Mouse (Mus musculus): Measurements from ENCODE around the gene Lrch3. TPM values are rescaled to one million over a fixed set of nuclear protein-coding genes. Genes with fewer than 3 reads are reported as not detected.
"Not testable (repeated sequence)": the region's sequence is repeated elsewhere in the genome, so short reads cannot be mapped to it uniquely, and the experiment has no call there.

Lrch3 gene
- total RNA-seq, 2 experiments from 2014 or later = 37.7 to 39.3 TPM

GRCm38 (mm10) chr16:33036006-33036405 lies 122.1 kb downstream of the Lrch3 start:
- intact Hi-C loops (cut with DNase I) = no loop called here
- TF ChIP-seq CTCF (IDR thresholded peaks at IDR 0.05) = no peak
- DNase-seq (ENCODE audit: extremely low spot score in 1 of 2, low spot score in 2 of 2) = no peak
- Histone ChIP-seq H3K4me3 (no peak overlapping the region), H3K27ac (no peak overlapping the region)

- no peak for DNase-seq (ENCODE audit: extremely low spot score in 1 of 2, low spot score in 2 of 2)
- TF ChIP-seq CTCF (IDR thresholded peaks at IDR 0.05) = no peak
- Histone ChIP-seq H3K27ac (no peak overlapping the region), H3K4me3 (no peak overlapping the region)
- intact Hi-C loops (cut with DNase I) = loop anchor here (5.0 kb wide), 1 partner anchor 230 kb away; the partner anchor contains the start of gene Smbd1
Measured at GRCm38 (mm10) chr16:33042682-33043081, 128.8 kb downstream of the Lrch3 start.

DNA sequence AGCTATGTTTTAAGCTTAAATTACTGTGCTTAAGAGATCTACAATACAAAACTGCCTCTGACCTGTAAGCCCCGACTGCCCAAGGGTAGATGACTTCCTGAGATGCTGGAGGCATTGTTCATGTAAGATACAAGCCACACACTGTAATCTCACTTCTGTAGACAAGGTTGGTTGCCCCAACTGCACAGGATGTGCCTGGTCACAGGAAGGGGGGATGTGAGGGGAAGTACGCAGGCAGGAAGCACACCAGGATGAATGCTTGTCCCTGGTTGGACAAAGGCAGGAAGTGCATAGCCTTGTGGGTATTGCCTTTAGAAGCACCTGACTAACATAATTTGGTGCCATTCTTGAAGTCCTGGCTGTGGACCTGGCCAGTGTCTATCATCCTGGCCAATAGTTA lies 129.4 kb downstream of the Lrch3 start:
- DNase-seq (ENCODE audit: extremely low spot score in 1 of 2, low spot score in 2 of 2) = no peak
- no peak for TF ChIP-seq CTCF (IDR thresholded peaks at IDR 0.05)
- Histone ChIP-seq H3K4me3 (no peak overlapping the region), H3K27ac (no peak overlapping the region)
- intact Hi-C loops (cut with DNase I) = loop anchor here (5.0 kb wide), 1 partner anchor 231 kb away; the partner anchor contains the start of gene Smbd1

DNA sequence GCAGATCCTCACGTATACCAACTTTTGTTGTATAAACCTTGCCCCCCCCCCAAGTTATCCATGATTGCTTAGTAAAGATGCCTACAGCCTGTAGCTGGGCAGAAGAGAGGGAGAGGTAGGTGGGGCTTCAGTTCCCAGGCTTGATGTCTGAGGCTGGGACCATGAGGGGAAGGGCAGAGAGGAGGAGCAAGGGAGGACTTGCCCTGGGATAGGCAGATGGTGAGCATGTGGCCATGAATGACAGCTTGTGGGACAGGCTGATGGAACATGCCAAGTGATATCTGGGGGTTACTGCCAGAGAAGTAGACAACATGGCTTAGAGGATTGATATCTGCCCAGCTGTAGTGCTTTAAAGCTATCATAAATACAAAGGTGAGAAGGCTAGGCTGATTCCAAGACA lies 134.1 kb downstream of the Lrch3 start:
- intact Hi-C loops (cut with DNase I) = no loop called here
- no peak for TF ChIP-seq CTCF (IDR thresholded peaks at IDR 0.05)
- Histone ChIP-seq H3K4me3 (no peak overlapping the region), H3K27ac (no peak overlapping the region)
- no peak for DNase-seq (ENCODE audit: extremely low spot score in 1 of 2, low spot score in 2 of 2)

GRCm38 (mm10) chr16:33048686-33049085 lies 134.8 kb downstream of the Lrch3 start:
- intact Hi-C loops (cut with DNase I) = no loop called here
- TF ChIP-seq CTCF (IDR thresholded peaks at IDR 0.05) = no peak
- no peak for DNase-seq (ENCODE audit: extremely low spot score in 1 of 2, low spot score in 2 of 2)

DNA sequence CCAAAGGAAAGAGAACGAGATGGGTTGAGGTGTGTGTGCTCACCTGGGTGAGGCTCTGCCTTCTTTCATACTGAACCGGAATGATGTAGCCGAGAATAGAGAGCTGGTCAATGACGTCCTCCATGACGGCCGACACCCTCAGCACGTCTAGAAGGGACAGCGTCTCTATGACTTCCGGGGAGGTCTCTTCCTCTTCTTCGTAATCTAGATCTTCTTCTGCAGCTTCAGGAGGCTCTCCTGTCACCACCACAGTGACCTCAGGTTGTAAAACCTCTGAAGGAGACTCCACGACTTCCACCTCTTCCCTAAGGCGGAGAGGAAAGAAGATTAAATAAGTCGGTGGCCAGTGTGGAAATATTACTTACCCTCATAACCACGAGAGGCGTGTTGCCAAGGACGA lies 135.9 kb downstream of the Lrch3 start:
- no peak for TF ChIP-seq CTCF (IDR thresholded peaks at IDR 0.05)
- H3K27ac ChIP-seq = no peak overlapping the region
- DNase-seq (ENCODE audit: extremely low spot score in 1 of 2, low spot score in 2 of 2) = no peak
- H3K4me3 ChIP-seq = no peak overlapping the region
- intact Hi-C loops (cut with DNase I) = no loop called here

More at GRCm38 (mm10) chr16:33048686-33049085, 134.8 kb downstream of the Lrch3 start:
- Histone ChIP-seq H3K4me3 (no peak overlapping the region), H3K27ac (no peak overlapping the region)

GRCm38 (mm10) chr16:33053141-33053540 lies 139.2 kb downstream of the Lrch3 start:
- TF ChIP-seq CTCF (IDR thresholded peaks at IDR 0.05) = no peak
- Histone ChIP-seq H3K4me3 (no peak overlapping the region), H3K27ac (no peak overlapping the region)
- DNase-seq (ENCODE audit: extremely low spot score in 1 of 2, low spot score in 2 of 2) = no peak
- intact Hi-C loops (cut with DNase I) = no loop called here

DNA sequence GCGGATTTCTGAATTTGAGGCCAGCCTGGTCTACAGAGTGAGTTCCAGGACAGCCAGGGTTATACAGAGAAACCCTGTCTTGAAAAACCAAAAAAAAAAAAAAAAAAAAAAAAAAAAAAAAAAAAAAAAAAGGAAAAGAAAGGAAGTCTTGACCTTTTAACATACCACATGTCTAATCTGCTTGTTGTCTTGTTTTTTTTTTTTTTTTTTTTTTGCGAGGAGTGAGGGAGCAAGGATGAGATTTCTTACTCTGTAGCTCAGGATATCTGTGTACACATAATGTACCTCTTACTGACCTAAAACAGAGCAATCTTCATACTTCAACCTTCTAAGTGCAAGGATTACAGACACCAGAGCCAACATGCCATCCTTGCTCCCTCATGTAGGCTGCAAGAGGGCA lies 141.0 kb downstream of the Lrch3 start:
- intact Hi-C loops (cut with DNase I) = loop anchor here (5.0 kb wide), 1 partner anchor 178 kb away; the partner anchor contains the start of genes Fyttd1 and Rubcn
- not testable (repeated sequence) for H3K4me3 ChIP-seq; DNase-seq (ENCODE audit: extremely low spot score in 1 of 2, low spot score in 2 of 2); H3K27ac ChIP-seq

- TF ChIP-seq CTCF (IDR thresholded peaks at IDR 0.05) = no peak
- intact Hi-C loops (cut with DNase I) = loop anchor here (2.0 to 5.0 kb wide), 2 partner anchors 129 to 178 kb away; partner anchors contain the start of genes Fyttd1, Osbpl11 and Rubcn
- Histone ChIP-seq H3K4me3 (peak overlapping the region; percentile 100), H3K27ac (no peak overlapping the region)
- DNase-seq (ENCODE audit: extremely low spot score in 1 of 2, low spot score in 2 of 2) = no peak
Measured at GRCm38 (mm10) chr16:33055655-33056054, 141.8 kb downstream of the Lrch3 start.

GRCm38 (mm10) chr16:33056095-33056785 lies 142.3 kb downstream of the Lrch3 start, which contains the start of the genes Iqcg and Rpl35a:
Gene Iqcg, minus strand, starts transcription at chr16:33056218.
Gene Rpl35a, plus strand, starts transcription at chr16:33056453.
- Histone ChIP-seq H3K27ac (peak within 1 kb of the TSS; percentile 100), H3K4me3 (peak within 1 kb of the TSS; percentile 100)
- TF ChIP-seq CTCF (IDR thresholded peaks at IDR 0.05) = no peak
- DNase-seq (ENCODE audit: extremely low spot score in 1 of 2, low spot score in 2 of 2) = peak; percentile 87 to 89
- intact Hi-C loops (cut with DNase I) = loop anchor here (2.0 to 5.0 kb wide), 2 partner anchors 129 to 179 kb away; partner anchors contain the start of genes Fyttd1, Osbpl11 and Rubcn

GRCm38 (mm10) chr16:33056786-33057185 lies 142.9 kb downstream of the Lrch3 start:
- Histone ChIP-seq H3K27ac (peak overlapping the region; percentile 100), H3K4me3 (peak overlapping the region; percentile 100)
- intact Hi-C loops (cut with DNase I) = loop anchor here (2.0 to 5.0 kb wide), 2 partner anchors 128 to 179 kb away; partner anchors contain the start of genes Fyttd1, Osbpl11 and Rubcn
- TF ChIP-seq CTCF (IDR thresholded peaks at IDR 0.05) = no peak
- no peak for DNase-seq (ENCODE audit: extremely low spot score in 1 of 2, low spot score in 2 of 2)

DNA sequence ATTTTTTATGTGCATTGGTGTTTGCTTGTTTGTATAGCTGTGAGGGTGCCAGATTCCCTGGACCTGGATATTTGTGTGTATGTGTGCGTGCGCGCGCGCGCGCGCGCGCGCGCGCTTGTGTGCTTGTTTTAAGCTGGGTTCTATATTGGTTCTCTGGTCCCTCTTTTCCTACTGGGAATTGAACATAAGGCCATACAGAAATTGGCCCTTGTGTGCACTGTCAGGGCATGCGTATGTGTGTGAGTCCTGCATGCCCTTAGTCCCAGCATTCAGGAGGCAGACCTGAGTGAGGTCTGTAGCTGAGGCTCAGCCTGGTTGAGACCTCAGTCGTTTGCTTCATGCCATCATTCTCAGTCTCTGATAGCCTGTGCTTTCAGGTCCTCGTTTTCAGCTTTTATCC lies 144.1 kb downstream of the Lrch3 start:
- intact Hi-C loops (cut with DNase I) = loop anchor here (5.0 kb wide), 1 partner anchor 181 kb away; the partner anchor contains the start of genes Fyttd1 and Rubcn
- no peak overlapping the region; the same call in 1 of the 2 replicates for H3K4me3 ChIP-seq

GRCm38 (mm10) chr16:33058656-33059055 lies 144.8 kb downstream of the Lrch3 start:
- H3K4me3 ChIP-seq; DNase-seq (ENCODE audit: extremely low spot score in 1 of 2, low spot score in 2 of 2); H3K27ac ChIP-seq: not testable (repeated sequence)
- intact Hi-C loops (cut with DNase I) = loop anchor here (5.0 kb wide), 1 partner anchor 181 kb away; the partner anchor contains the start of genes Fyttd1 and Rubcn

More for the DNA sequence above, 144.1 kb downstream of the Lrch3 start:
- DNase-seq (ENCODE audit: extremely low spot score in 1 of 2, low spot score in 2 of 2) = no peak
- H3K27ac ChIP-seq = no peak overlapping the region
- TF ChIP-seq CTCF (IDR thresholded peaks at IDR 0.05) = no peak
